Mouse (Mus musculus) liver, embryonic 14.5 days (tissue): ENCODE results near the gene Sik2. TPM values are rescaled to one million over a fixed set of nuclear protein-coding genes. Genes with fewer than 3 reads are reported as not detected.

Experiments used
- ATAC-seq: fragments of 200-750 bp; cut with Nextera tagmentation; 2 replicates; pipeline ENCODE4 v1.8.0; 2017; ENCODE audit warnings: moderate number of reproducible peaks, mild to moderate bottlenecking, moderate library complexity; ENCODE audit not compliant: insufficient read depth
- DNase-seq, 3 experiments: peaks; one replicate each; pipeline ENCODE4 v3.0.0-alpha.2; 2012 to 2013; ENCODE audit warnings: low read depth in 3 of 3, low spot score in 3 of 3
- H3K27ac ChIP-seq: fragments of 300-500 bp; sonication (generic); 2 replicates; pipeline ENCODE4 v1.5.1; 2014; ENCODE audit warnings: moderate library complexity, mild to moderate bottlenecking, control low read depth, inconsistent platforms
- H3K27me3 ChIP-seq: fragments of 300-500 bp; sonication (generic); 2 replicates; pipeline ENCODE4 v1.6.1; 2014; ENCODE audit warnings: mild to moderate bottlenecking, low read length, moderate library complexity; ENCODE audit not compliant: control insufficient read depth, insufficient read depth
- H3K36me3 ChIP-seq: fragments of 300-500 bp; sonication (generic); replicated peaks from 2 replicates; pipeline ENCODE4 v1.6.1; 2014; ENCODE audit warnings: low read depth; ENCODE audit not compliant: control insufficient read depth, insufficient read depth
- H3K4me1 ChIP-seq, 2 experiments: fragments of 200-500 bp in 1 of 2; fragments of 300-500 bp in 1 of 2; sonication (generic) in 1 of 2; replicated peaks; 2 replicates each; pipeline ENCODE4 v1.6.1; 2012 to 2014; ENCODE audit warnings: antibody characterized with exemption in 1 of 2, inconsistent platforms in 1 of 2, low read length in 1 of 2; ENCODE audit not compliant: control insufficient read depth in 2 of 2, insufficient read depth in 2 of 2
- H3K4me2 ChIP-seq: fragments of 300-500 bp; sonication (generic); 2 replicates; pipeline ENCODE4 v1.6.1; 2014; ENCODE audit warnings: low read depth, mild to moderate bottlenecking, control low read depth, moderate library complexity
- H3K4me3 ChIP-seq, 2 experiments: fragments of 200-500 bp in 1 of 2; fragments of 300-500 bp in 1 of 2; sonication (generic) in 1 of 2; 2 replicates each; pipeline ENCODE4 v1.5.1; 2012 to 2014; ENCODE audit warnings: low read depth in 2 of 2, low read length in 2 of 2, mild to moderate bottlenecking in 2 of 2, control low read depth in 1 of 2, inconsistent platforms in 1 of 2, moderate library complexity in 1 of 2; ENCODE audit not compliant: insufficient read depth in 1 of 2
- H3K9ac ChIP-seq: fragments of 300-500 bp; sonication (generic); replicated peaks from 2 replicates; pipeline ENCODE4 v1.6.1; 2014; ENCODE audit warnings: mild to moderate bottlenecking, control low read depth, moderate library complexity
- H3K9me3 ChIP-seq: fragments of 300-500 bp; sonication (generic); 2 replicates; pipeline ENCODE4 v1.6.1; 2016; ENCODE audit warnings: low read length, mixed read lengths; ENCODE audit not compliant: control insufficient read depth
- CTCF ChIP-seq: IDR thresholded peaks from 2 replicates; pipeline ENCODE4 v1.5.1; 2016; ENCODE audit warnings: antibody characterized with exemption, low read depth, control low read depth
- EP300 ChIP-seq: IDR thresholded peaks from 2 replicates; pipeline ENCODE4 v1.6.1; 2016; ENCODE audit warnings: antibody characterized with exemption, low read depth
- WGBS: fragments of 180-500 bp; shearing (Covaris S2); extraction: QIAGEN DNeasy Blood & Tissue Kit; methylation state at CpG from one replicate; pipeline ENCODE4 v1.1.7; 2014; ENCODE audit not compliant: insufficient replicate concordance; 5-methylcytosine and 5-hydroxymethylcytosine counted together
- polyA plus RNA-seq, 2 experiments: library from polyadenylated mRNA; depleted of rRNA in 1 of 2; stranded (reverse) in 1 of 2; unstranded in 1 of 2; fragments of >200 nt; fragmentation: Nextera tagmentation in 1 of 2; extraction: Ambion mirVana in 1 of 2; gene quantifications; 2 replicates each; pipeline versions ENCODE4 v1.2.1 to v1.2.3; 2012 to 2014

Sik2 gene
- polyA plus RNA-seq, 2 experiments = 6.9 to 7.8 TPM

DNA sequence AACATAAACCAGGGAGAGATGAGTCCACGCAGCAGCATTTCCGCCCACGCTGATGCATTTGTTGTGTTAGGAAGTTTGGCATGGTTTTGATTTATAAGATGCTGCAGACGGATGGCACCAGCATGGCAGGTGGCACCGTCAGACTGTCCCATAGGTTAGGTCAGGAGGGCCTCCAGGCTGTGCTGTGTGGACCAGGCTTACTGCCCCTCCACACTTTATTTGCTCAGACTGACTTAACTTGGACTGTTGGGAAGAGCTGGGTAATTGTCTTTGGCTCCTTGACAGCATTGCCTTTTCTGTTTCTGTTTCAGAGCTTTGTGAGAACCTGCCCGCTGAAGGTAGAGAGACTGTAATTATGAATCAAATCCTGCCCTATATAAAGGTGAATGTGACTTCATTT is 141.9 kb downstream of the Sik2 start:
- ATAC-seq = no peak
- Histone ChIP-seq H3K9me3 (no peaks in the 10 kb centered on the region), H3K36me3 (peaks cover 88% of the 10 kb centered on the region), H3K9ac (no peak overlapping the region), H3K4me2 (no peak overlapping the region), H3K4me1 (no peaks in the 10 kb centered on the region; a peak in 1 of 4 replicates), H3K4me3 (no peak overlapping the region), H3K27me3 (no peaks in the 10 kb centered on the region), H3K27ac (no peak overlapping the region)
- DNase-seq = no peak
- WGBS = 93% methylated on average over 6 of the region's 6 CpGs
- TF ChIP-seq EP300 (no peak), CTCF (no peak)

DNA sequence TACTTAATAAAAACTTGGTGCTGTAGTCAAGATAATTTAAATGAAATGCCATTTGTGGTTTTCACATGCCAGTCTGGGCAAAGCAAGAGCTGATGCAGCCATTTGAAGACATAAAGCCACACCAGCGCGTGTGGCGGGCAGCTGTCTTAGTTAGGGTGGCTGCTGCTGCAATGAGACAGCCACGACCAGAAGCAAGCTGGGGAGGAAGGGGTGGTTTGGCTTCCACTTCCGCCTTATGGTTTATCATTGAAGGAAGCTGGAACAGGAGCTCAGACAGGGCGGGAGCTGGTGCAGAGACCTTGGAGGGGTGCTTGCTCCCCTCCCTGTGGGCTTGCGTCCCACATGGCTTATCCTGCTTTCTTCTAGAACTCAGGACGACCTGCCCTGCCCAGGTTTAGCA is 143.1 kb downstream of the Sik2 start:
- H3K36me3 ChIP-seq = peaks cover 96% of the 10 kb centered on the region
- DNase-seq (no peak), ATAC-seq (no peak)
- no peaks in the 10 kb centered on the region; a peak in 1 of 4 replicates for H3K4me1 ChIP-seq
- H3K4me3 ChIP-seq = no peak overlapping the region
- no peaks in the 10 kb centered on the region for H3K27me3 ChIP-seq
- no peak overlapping the region for H3K4me2 ChIP-seq
- TF ChIP-seq EP300 = no peak
- no peak for TF ChIP-seq CTCF
- no peak overlapping the region for H3K9ac ChIP-seq
- H3K27ac ChIP-seq = no peak overlapping the region
- H3K9me3 ChIP-seq = no peaks in the 10 kb centered on the region
- WGBS = 41% methylated on average over 8 of the region's 8 CpGs

DNA sequence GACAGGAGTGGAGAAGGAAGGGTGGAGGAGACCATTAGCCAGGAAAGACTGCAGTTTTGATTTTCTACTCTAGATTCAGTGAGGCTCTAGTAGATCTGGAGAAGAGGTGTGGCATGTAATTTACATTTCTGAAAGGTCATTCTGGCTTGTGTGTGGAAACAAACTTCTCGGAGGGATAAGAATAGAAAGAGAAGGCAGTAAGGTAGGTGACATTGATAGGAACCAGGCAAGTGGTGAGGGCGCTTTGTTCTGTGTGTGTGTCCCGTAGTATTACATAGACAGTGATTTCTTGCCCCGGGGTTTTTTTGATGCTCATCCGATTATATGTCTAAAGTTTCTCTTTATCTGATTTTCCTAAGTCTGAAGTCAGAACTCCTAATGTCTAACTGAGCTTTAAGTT is 144.0 kb downstream of the Sik2 start:
- Histone ChIP-seq H3K4me2 (no peak overlapping the region), H3K4me3 (no peak overlapping the region), H3K27ac (no peak overlapping the region), H3K36me3 (peaks cover 96% of the 10 kb centered on the region), H3K4me1 (peaks cover 0 to 6% of the 10 kb centered on the region in 2 experiments; a peak in 2 of 4 replicates), H3K27me3 (no peaks in the 10 kb centered on the region), H3K9ac (no peak overlapping the region), H3K9me3 (no peaks in the 10 kb centered on the region)
- TF ChIP-seq CTCF (no peak), EP300 (no peak)
- no peak for ATAC-seq
- no peak for DNase-seq
- WGBS = 79% methylated on average over 5 of the region's 5 CpGs

DNA sequence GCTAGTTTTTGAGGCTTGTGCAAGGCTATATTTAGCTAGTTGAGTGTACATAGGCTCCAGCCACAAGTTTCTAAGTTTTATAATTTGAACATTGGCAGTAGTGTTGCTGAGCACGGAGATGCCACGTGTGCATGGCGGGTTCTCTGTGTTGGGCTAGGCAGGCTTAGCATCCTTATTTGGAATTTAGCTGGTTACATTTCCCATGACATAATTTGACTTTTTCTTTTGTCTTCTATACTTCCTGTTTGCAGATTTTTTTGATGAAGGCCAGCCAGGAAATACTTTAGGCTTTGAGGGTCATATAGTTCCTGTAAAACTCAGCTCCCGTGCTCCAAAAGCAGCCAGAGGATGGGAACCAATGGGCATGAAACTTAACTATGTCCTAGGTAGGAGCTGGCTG is 145.0 kb downstream of the Sik2 start:
- TF ChIP-seq CTCF (no peak), EP300 (no peak)

GRCm38 (mm10) chr9:50861119-50861839 is 147.6 kb downstream of the Sik2 start:
- 89% methylated on average over 18 of the region's 18 CpGs for WGBS
- no peak overlapping the region for H3K9ac ChIP-seq
- DNase-seq (no peak), ATAC-seq (no peak)
- H3K36me3 ChIP-seq = peaks cover 76% of the 10 kb centered on the region
- H3K27ac ChIP-seq = no peak overlapping the region
- peaks cover 2 to 7% of the 10 kb centered on the region in 2 experiments; a peak in 3 of 4 replicates for H3K4me1 ChIP-seq
- H3K9me3 ChIP-seq = no peaks in the 10 kb centered on the region
- H3K27me3 ChIP-seq = no peaks in the 10 kb centered on the region
- TF ChIP-seq EP300 (no peak), CTCF (no peak)
- H3K4me2 ChIP-seq = no peak overlapping the region
- no peak overlapping the region for H3K4me3 ChIP-seq

More for the DNA sequence above, 145.0 kb downstream of the Sik2 start:
- Histone ChIP-seq H3K9ac (no peak overlapping the region), H3K9me3 (no peaks in the 10 kb centered on the region), H3K4me1 (peaks cover 0 to 6% of the 10 kb centered on the region in 2 experiments; a peak in 2 of 4 replicates), H3K27ac (no peak overlapping the region), H3K4me3 (no peak overlapping the region), H3K36me3 (peaks cover 99% of the 10 kb centered on the region), H3K4me2 (no peak overlapping the region), H3K27me3 (no peaks in the 10 kb centered on the region)
- DNase-seq (no peak), ATAC-seq (no peak)
- WGBS = 85% methylated on average over 4 of the region's 4 CpGs
